Mouse (Mus musculus) thymus, postnatal 36 days (tissue): ENCODE results near the gene Litaf.
A peak's percentile ranks its signal among the peaks of the same experiment; 100 is the strongest.

ENCODE experiments used
- DNase-seq, 2 experiments: peaks; one replicate each; pipeline ENCODE4 v3.0.0; 2022; ENCODE audit warnings: mixed read lengths in 2 of 2

The Litaf gene

GRCm38 (mm10) chr16:10952881-10953280, 113.1 kb downstream of the Litaf start:
- no peak for DNase-seq

- no peak for DNase-seq
Measured at GRCm38 (mm10) chr16:10952071-10952470, 113.9 kb downstream of the Litaf start.

- DNase-seq = no peak
Measured at GRCm38 (mm10) chr16:10951581-10951980, 114.4 kb downstream of the Litaf start.

- no peak for DNase-seq
Measured at GRCm38 (mm10) chr16:10950539-10950938, 115.4 kb downstream of the Litaf start.

- DNase-seq = no peak
Measured at GRCm38 (mm10) chr16:10947724-10948123, 118.2 kb downstream of the Litaf start.

GRCm38 (mm10) chr16:10945381-10946127, 120.4 kb downstream of the Litaf start:
- DNase-seq = no peak

GRCm38 (mm10) chr16:10944545-10944944, 121.4 kb downstream of the Litaf start:
- no peak for DNase-seq

- no peak for DNase-seq
Measured at GRCm38 (mm10) chr16:10943257-10943656, 122.7 kb downstream of the Litaf start.

GRCm38 (mm10) chr16:10940661-10941060, 125.3 kb downstream of the Litaf start:
- no peak for DNase-seq

- no peak for DNase-seq
Measured at GRCm38 (mm10) chr16:10939932-10940331, 126.0 kb downstream of the Litaf start.

GRCm38 (mm10) chr16:10937497-10937896, 128.5 kb downstream of the Litaf start:
- DNase-seq = no peak

GRCm38 (mm10) chr16:10936700-10937319, 129.1 kb downstream of the Litaf start:
- DNase-seq = no peak

- DNase-seq = no peak
Measured at GRCm38 (mm10) chr16:10934047-10934446, 131.9 kb downstream of the Litaf start.

GRCm38 (mm10) chr16:10933372-10933771, 132.6 kb downstream of the Litaf start:
- DNase-seq = no peak

- no peak for DNase-seq
Measured at GRCm38 (mm10) chr16:10927026-10927425, 138.9 kb downstream of the Litaf start.

- no peak for DNase-seq
Measured at GRCm38 (mm10) chr16:10925591-10926180, 140.3 kb downstream of the Litaf start.

- DNase-seq = no peak
Measured at GRCm38 (mm10) chr16:10923561-10923960, 142.4 kb downstream of the Litaf start.

- no peak for DNase-seq
Measured at GRCm38 (mm10) chr16:10919856-10920255, 146.1 kb downstream of the Litaf start.

GRCm38 (mm10) chr16:10916271-10916670, 149.7 kb downstream of the Litaf start:
- DNase-seq = no peak

GRCm38 (mm10) chr16:10915066-10915465, 150.9 kb downstream of the Litaf start:
- peak in 1 of 2 experiments; percentile 35 for DNase-seq

GRCm38 (mm10) chr16:10911061-10911460, 154.9 kb downstream of the Litaf start:
- no peak for DNase-seq

- DNase-seq = no peak
Measured at GRCm38 (mm10) chr16:10910541-10910940, 155.4 kb downstream of the Litaf start.
